Mouse (Mus musculus) hindbrain, embryonic 14.5 days (tissue): ENCODE data around the gene Inpp5e. TPM values are rescaled to one million over a fixed set of nuclear protein-coding genes. Genes with fewer than 3 reads are reported as not detected.

Source experiments
- ATAC-seq: fragments of 200-750 bp; cut with Nextera tagmentation; 2 replicates; pipeline ENCODE4 v1.8.0; 2017; ENCODE audit warnings: moderate number of reproducible peaks, mild to moderate bottlenecking, moderate TSS enrichment, moderate library complexity; ENCODE audit not compliant: low FRiP score
- DNase-seq: peaks from one replicate; pipeline ENCODE4 v3.0.0-alpha.2; 2015; ENCODE audit warnings: low spot score
- H3K27ac ChIP-seq: fragments of 300-500 bp; sonication (generic); 2 replicates; pipeline ENCODE4 v1.5.1; 2014; ENCODE audit warnings: mild to moderate bottlenecking, moderate library complexity
- H3K27me3 ChIP-seq: fragments of 300-500 bp; sonication (generic); 2 replicates; pipeline ENCODE4 v1.6.1; 2014; ENCODE audit warnings: mild to moderate bottlenecking, low read length, mixed read lengths; ENCODE audit not compliant: control insufficient read depth, insufficient read depth
- H3K36me3 ChIP-seq: fragments of 300-500 bp; sonication (generic); replicated peaks from 2 replicates; pipeline ENCODE4 v1.6.1; 2014; ENCODE audit not compliant: control insufficient read depth, insufficient read depth
- H3K4me1 ChIP-seq: fragments of 300-500 bp; sonication (generic); replicated peaks from 2 replicates; pipeline ENCODE4 v1.6.1; 2014; ENCODE audit warnings: antibody characterized with exemption, low read length, mixed read lengths; ENCODE audit not compliant: control insufficient read depth, insufficient read depth
- H3K4me2 ChIP-seq: fragments of 300-500 bp; sonication (generic); replicated peaks from 2 replicates; pipeline ENCODE4 v1.6.1; 2014; ENCODE audit warnings: mild to moderate bottlenecking, moderate library complexity
- H3K4me3 ChIP-seq: fragments of 300-500 bp; sonication (generic); replicated peaks from 2 replicates; pipeline ENCODE4 v1.5.1; 2014; ENCODE audit warnings: mild to moderate bottlenecking, low read length
- H3K9ac ChIP-seq: fragments of 300-500 bp; sonication (generic); 2 replicates; pipeline ENCODE4 v1.6.1; 2014
- H3K9me3 ChIP-seq: fragments of 300-500 bp; sonication (generic); 2 replicates; pipeline ENCODE4 v1.6.1; 2016; ENCODE audit warnings: low read length; ENCODE audit not compliant: control insufficient read depth
- WGBS: fragments of 180-500 bp; shearing (Covaris S2); extraction: QIAGEN DNeasy Blood & Tissue Kit; methylation state at CpG from one replicate; pipeline ENCODE4 v1.1.7; 2014; 5-methylcytosine and 5-hydroxymethylcytosine counted together
- polyA plus RNA-seq: library from polyadenylated mRNA; unstranded; fragments of >200 nt; fragmentation: Nextera tagmentation; extraction: Ambion mirVana; gene quantifications from 2 replicates; pipeline ENCODE4 v1.2.1, GENCODE M21; 2014

Gene Inpp5e
- polyA plus RNA-seq = 22.1 and 23.0 TPM in 2 replicates

DNA sequence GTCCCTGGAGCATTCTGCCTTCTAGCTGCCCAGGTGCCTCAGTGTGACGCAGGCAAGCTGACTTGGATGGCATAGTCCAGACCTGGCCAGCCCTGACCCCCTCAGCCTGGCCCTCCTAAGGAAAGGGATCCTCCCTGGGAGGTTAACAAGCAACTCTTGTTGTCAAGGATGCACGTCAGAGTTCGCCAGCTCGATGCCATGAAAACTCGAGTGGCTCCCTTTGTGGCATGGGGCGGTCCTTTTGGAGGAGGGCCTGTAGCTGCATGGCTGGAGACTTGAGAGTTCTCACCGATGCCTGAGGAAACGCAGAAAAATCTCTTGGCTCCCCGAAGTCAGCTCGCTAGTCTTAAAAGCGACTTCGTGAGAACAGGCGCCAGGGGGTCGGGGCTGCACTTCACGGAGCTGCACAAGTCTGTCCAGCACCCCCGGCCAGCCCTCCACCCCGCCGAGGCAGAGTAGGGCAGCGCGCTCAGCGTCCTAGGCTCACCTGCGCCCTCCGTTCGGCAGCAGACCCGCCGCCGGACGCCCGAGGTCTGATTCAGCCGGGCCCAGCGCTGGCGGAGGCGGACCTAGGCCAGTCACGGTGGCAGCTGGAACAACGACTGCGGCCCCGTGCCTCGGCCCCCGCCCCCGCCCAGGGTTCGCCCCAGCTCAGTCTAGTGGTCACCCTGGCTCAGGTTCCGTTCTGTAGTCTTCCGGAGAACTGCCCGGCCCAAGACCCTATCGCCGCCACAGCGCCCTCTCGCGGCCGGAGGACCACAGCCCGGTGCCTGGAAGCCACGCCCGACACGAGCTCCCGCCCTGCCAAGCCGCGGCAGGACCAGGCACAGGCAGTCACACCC lies at the start of gene Inpp5e:
Gene Inpp5e, minus strand, starts transcription at position 689 of the 842 bp plus-strand sequence.
- Histone ChIP-seq H3K27me3 (no peaks in the 10 kb centered on the region), H3K36me3 (peaks cover 54% of the 10 kb centered on the region), H3K4me1 (peaks cover 41% of the 10 kb centered on the region), H3K27ac (peak within 1 kb of the TSS; percentile 79), H3K9me3 (no peaks in the 10 kb centered on the region), H3K4me3 (peak within 1 kb of the TSS; percentile 95), H3K9ac (peak within 1 kb of the TSS; percentile 92), H3K4me2 (peak within 1 kb of the TSS; percentile 99)
- DNase-seq (peak; percentile 98), ATAC-seq (peak; percentile 92)
- WGBS = under 1% methylated on average over 57 of the region's 57 CpGs

DNA sequence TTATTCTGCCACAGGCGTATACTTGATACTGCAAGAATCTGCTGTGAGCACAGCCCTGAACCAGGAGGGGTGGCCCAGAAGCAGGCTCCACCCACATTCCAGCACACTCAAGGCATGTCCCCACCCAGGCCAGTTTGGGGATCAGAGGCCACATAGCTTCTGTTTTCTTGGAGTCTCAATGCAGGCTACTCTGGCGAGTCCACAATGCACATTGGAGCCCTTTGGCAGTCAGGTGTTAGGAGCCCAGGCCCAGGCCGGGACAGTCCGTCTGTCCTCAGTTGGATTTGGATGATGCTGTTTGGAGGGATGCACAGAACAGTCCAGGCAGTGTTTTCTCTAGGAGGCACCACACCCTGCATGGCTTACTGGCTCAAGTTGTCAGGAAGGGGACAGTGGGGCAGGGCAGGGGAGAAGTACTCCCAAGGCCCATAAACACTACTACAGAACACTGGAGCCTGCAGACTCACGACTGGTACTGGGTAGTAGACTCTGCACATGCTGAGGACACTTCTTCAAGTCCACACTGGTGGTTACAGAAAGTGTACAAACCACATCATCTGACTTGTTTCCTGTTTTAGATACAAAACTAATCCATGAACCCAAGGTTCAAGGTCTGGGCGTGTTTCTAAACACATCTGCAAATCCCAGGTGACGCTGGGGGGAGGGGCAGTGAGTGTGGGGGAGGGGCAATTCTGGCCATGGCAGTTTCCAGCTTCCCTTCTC lies 49.6 kb upstream of the Inpp5e start:
- Histone ChIP-seq H3K4me2 (no peak overlapping the region), H3K9ac (no peak overlapping the region), H3K4me3 (no peak overlapping the region), H3K9me3 (no peaks in the 10 kb centered on the region), H3K27me3 (no peaks in the 10 kb centered on the region), H3K4me1 (no peaks in the 10 kb centered on the region), H3K36me3 (peaks cover 52% of the 10 kb centered on the region), H3K27ac (no peak overlapping the region)
- ATAC-seq = no peak
- DNase-seq = no peak
- WGBS = 43% methylated on average over 7 of the region's 7 CpGs

DNA sequence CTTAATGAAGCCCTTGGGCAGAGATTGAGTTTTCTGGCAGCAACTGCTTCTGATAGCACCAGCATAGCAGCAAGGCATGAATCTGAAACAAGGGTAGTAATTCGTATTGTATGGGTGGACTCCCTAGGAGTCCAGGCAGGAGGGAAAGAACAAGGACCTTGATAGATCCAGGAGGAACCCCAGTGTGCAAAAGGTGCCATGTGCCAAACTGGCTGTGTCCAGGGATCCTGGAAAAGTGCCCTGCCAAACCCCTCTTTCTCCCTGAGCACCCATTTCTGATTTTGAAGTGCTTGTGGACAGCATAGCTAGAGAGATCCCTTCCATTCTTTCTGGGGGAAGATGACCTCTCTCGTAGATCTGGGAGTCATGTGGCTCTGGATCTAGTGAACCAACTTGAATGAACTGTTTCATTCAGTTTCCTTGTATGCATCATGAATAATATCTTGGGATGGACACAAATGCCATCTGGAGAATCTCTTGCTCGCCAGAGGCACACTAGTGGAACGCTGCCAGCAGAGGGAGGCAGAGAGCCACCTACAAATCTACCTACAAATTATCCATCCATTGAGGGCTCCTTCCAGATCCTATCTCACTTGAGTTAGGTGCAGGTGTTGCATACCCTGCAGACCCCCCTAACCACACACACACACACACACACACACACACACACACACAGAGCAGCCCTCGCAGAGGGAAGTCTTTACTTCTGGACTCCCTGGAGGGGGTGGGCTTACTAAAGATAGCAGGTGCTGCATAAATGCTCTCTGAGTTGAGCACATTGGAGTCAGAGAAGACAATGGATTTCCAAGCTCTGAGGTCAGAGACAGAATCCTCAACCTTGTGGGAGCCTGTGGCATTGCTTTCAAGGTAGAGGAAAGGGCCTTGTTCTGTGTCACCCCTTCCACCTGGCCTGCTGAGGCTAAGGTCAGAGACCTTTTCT lies 40.4 kb upstream of the Inpp5e start:
- Histone ChIP-seq H3K4me2 (no peak overlapping the region), H3K9ac (peak overlapping the region; percentile 8), H3K4me3 (no peak overlapping the region), H3K4me1 (peaks cover 8% of the 10 kb centered on the region), H3K27me3 (no peaks in the 10 kb centered on the region), H3K27ac (no peak overlapping the region), H3K9me3 (no peaks in the 10 kb centered on the region), H3K36me3 (no peaks in the 10 kb centered on the region)
- peak; percentile 89 for DNase-seq
- WGBS = 23% methylated on average over 5 of the region's 5 CpGs
- ATAC-seq = no peak

DNA sequence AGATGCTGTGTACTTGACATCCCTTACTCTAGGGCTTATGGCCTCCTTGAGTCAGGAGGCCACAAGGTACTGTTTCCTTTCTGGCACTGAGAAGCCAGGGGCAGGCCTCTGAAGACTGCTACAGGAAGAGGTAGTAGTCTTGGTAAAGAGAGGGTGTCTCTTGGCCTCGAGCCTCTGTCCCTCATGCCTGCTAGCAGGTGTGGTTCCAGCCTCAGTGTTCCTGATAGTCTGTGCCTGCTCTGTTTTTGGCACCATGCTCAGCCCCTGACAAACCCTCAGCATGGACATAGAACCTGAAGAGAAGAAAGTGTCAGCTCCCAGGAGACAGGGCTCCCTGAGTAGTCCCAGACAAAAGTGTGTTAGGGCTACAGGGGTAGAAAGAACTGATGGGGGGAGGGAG lies 38.4 kb upstream of the Inpp5e start:
- H3K4me3 ChIP-seq = no peak overlapping the region
- no peaks in the 10 kb centered on the region for H3K36me3 ChIP-seq
- H3K9ac ChIP-seq = no peak overlapping the region
- H3K9me3 ChIP-seq = no peaks in the 10 kb centered on the region
- peaks cover 19% of the 10 kb centered on the region for H3K4me1 ChIP-seq
- H3K27me3 ChIP-seq = no peaks in the 10 kb centered on the region
- H3K27ac ChIP-seq = no peak overlapping the region
- no peak overlapping the region for H3K4me2 ChIP-seq
- DNase-seq (no peak), ATAC-seq (no peak)
- WGBS = 86% methylated on average over 1 of the region's 1 CpGs

DNA sequence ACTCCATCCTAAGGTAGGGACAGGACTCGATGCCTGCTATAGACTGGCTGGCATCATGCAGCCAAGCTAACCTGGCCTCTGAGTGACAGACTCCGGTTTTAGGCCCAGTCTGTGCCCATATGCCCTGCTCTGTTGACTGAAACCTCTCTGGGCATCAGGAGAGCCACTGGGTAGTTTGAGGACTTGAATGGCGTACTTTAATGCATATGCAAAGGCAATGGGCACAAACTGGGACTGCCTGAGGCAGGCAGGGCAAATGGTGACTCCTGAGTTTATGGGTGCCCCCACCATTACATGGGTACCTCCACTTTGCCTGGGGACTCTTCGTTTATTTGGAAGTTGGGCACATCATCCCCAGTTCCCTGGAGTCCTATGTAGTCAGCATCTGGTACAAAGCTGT lies 37.7 kb upstream of the Inpp5e start:
- Histone ChIP-seq H3K4me1 (peaks cover 19% of the 10 kb centered on the region), H3K4me3 (peak overlapping the region; percentile 84), H3K27ac (no peak overlapping the region), H3K36me3 (peaks cover 3% of the 10 kb centered on the region), H3K9ac (peak overlapping the region; percentile 67), H3K4me2 (peak overlapping the region; percentile 88), H3K27me3 (no peaks in the 10 kb centered on the region), H3K9me3 (no peaks in the 10 kb centered on the region)
- DNase-seq (no peak), ATAC-seq (no peak)
- WGBS = 74% methylated on average over 4 of the region's 4 CpGs

DNA sequence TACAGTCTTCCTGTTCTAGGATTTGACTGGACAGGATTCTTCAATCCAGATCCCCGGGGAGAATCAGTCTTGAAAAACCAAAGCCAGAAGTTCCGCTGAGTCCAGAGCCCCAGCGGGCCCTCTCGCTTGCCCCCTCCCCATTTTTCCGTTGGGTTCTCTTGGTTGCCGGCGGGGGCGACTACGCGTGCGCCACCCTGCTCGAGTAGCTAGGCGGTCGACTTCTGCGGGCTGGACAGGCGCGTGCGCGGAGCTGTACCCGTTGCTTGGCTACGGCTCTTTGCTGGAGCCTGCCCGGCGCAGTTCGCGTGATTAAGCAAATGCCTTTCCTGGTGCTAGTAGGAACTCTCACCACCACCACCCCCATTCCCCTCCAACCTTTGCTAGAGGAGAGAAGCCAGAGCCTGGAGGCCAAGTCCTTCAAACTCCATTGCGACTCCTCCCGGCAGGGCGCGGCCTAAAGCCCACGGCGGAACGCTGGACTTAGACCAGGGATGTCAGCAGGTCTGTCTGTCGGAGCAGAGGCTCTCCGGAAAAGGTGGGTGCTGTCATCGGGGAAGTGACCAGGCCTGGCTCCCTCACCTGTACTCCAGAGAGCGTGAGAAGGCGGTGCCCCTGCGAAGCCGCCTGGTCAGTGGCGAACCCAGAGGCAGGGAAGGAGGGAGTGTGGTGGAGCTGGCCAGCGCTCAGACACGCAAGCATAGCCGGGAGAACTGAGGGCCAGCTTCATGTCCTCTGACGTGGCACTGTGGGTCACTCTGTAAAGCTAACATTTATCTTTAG lies 36.9 kb upstream of the Inpp5e start:
- peaks cover 11% of the 10 kb centered on the region for H3K36me3 ChIP-seq
- WGBS = under 1% methylated on average over 44 of the region's 44 CpGs
- H3K27me3 ChIP-seq = no peaks in the 10 kb centered on the region
- peak overlapping the region; percentile 90 for H3K27ac ChIP-seq
- peak overlapping the region; percentile 84 for H3K4me3 ChIP-seq
- peak; percentile 88 for DNase-seq
- peak overlapping the region; percentile 67 for H3K9ac ChIP-seq
- H3K4me2 ChIP-seq = peak overlapping the region; percentile 88
- ATAC-seq = peak; percentile 91
- H3K4me1 ChIP-seq = peaks cover 19% of the 10 kb centered on the region
- H3K9me3 ChIP-seq = no peaks in the 10 kb centered on the region

DNA sequence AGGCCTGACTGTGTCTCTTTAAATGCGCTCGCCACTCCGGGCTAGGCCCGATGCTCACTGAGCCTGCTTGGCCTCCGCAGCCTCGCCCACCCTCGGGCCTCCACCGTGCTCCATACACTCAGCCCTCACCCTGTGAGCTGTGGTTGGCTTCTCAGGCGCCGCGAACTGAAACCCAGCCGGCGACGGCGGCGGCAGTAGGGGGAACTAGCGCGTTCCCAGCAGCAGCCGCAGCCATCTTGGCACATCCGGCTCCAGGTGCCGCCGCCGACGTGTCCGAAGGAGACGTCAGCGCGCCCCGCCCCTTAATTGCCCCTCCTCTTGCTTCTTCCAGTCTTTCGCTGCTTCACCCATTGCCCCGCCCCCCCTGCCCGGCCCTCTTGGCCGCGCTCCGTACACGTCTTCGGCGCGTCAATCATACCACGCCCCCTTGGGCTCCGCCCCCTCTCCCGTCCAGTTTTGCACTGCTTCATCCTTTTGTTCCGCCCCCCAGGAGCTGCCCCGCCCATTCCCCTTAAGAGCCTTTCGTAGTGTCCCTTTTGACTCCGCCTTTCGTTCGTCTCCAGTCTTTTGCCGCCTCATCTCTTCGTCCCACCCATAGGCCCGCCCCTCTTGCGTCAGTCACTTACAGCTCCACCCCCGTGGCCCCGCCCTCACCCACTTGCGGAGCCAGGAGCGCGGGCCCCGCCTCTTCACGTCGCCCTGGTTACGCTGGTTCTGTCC lies 36.1 kb upstream of the Inpp5e start, which contains the start of gene Sec16a:
Gene Sec16a, minus strand, starts transcription at position 271 of the 720 bp plus-strand sequence.
- DNase-seq (peak; percentile 99), ATAC-seq (peak; percentile 94)
- Histone ChIP-seq H3K36me3 (peaks cover 18% of the 10 kb centered on the region), H3K4me1 (peaks cover 19% of the 10 kb centered on the region), H3K4me2 (peak within 1 kb of the TSS; percentile 88), H3K4me3 (peak within 1 kb of the TSS; percentile 84), H3K9ac (peak within 1 kb of the TSS; percentile 78), H3K27me3 (no peaks in the 10 kb centered on the region), H3K27ac (peak within 1 kb of the TSS; percentile 90), H3K9me3 (no peaks in the 10 kb centered on the region)
- under 1% methylated on average over 58 of the region's 61 CpGs for WGBS

DNA sequence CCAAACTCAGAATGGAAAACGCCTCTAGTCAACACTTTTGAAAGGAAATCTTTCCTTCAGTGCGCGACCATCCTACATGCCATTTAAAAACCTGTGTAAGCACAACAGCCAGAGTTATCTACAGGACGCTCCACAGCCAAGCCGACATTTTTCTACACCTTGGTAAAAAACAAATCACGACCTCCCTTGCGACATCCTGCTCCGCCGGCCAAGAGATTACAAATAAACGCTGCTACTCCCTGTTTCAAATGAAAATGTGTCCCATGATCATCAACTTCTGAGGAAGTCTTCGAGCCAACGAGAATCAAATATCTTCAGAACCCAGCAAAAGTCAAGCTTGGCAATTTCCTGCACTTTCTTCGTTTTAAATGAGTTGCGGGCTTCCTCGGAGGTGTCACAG lies 35.4 kb upstream of the Inpp5e start:
- 6% methylated on average over 15 of the region's 15 CpGs for WGBS
- peak overlapping the region; percentile 87 for H3K27ac ChIP-seq
- no peak for DNase-seq
- no peaks in the 10 kb centered on the region for H3K27me3 ChIP-seq
- H3K4me3 ChIP-seq = peak overlapping the region; percentile 84
- H3K4me2 ChIP-seq = peak overlapping the region; percentile 82
- no peaks in the 10 kb centered on the region for H3K9me3 ChIP-seq
- peaks cover 26% of the 10 kb centered on the region for H3K36me3 ChIP-seq
- peak overlapping the region; percentile 78 for H3K9ac ChIP-seq
- peaks cover 19% of the 10 kb centered on the region for H3K4me1 ChIP-seq
- no peak for ATAC-seq
